Mouse (Mus musculus) hindbrain, embryonic 14.5 days (tissue): ENCODE measurements around the gene Rpl13a. TPM values are rescaled to one million over a fixed set of nuclear protein-coding genes. Genes with fewer than 3 reads are reported as not detected.

Experiments
- ATAC-seq: fragments of 200-750 bp; cut with Nextera tagmentation; 2 replicates; pipeline ENCODE4 v1.8.0; 2017; ENCODE audit warnings: moderate number of reproducible peaks, mild to moderate bottlenecking, moderate TSS enrichment, moderate library complexity; ENCODE audit not compliant: low FRiP score
- DNase-seq: peaks from one replicate; pipeline ENCODE4 v3.0.0-alpha.2; 2015; ENCODE audit warnings: low spot score
- H3K27ac ChIP-seq: fragments of 300-500 bp; sonication (generic); 2 replicates; pipeline ENCODE4 v1.5.1; 2014; ENCODE audit warnings: mild to moderate bottlenecking, moderate library complexity
- H3K27me3 ChIP-seq: fragments of 300-500 bp; sonication (generic); 2 replicates; pipeline ENCODE4 v1.6.1; 2014; ENCODE audit warnings: mild to moderate bottlenecking, low read length, mixed read lengths; ENCODE audit not compliant: control insufficient read depth, insufficient read depth
- H3K36me3 ChIP-seq: fragments of 300-500 bp; sonication (generic); replicated peaks from 2 replicates; pipeline ENCODE4 v1.6.1; 2014; ENCODE audit not compliant: control insufficient read depth, insufficient read depth
- H3K4me1 ChIP-seq: fragments of 300-500 bp; sonication (generic); replicated peaks from 2 replicates; pipeline ENCODE4 v1.6.1; 2014; ENCODE audit warnings: antibody characterized with exemption, low read length, mixed read lengths; ENCODE audit not compliant: control insufficient read depth, insufficient read depth
- H3K4me2 ChIP-seq: fragments of 300-500 bp; sonication (generic); replicated peaks from 2 replicates; pipeline ENCODE4 v1.6.1; 2014; ENCODE audit warnings: mild to moderate bottlenecking, moderate library complexity
- H3K4me3 ChIP-seq: fragments of 300-500 bp; sonication (generic); replicated peaks from 2 replicates; pipeline ENCODE4 v1.5.1; 2014; ENCODE audit warnings: mild to moderate bottlenecking, low read length
- H3K9ac ChIP-seq: fragments of 300-500 bp; sonication (generic); 2 replicates; pipeline ENCODE4 v1.6.1; 2014
- H3K9me3 ChIP-seq: fragments of 300-500 bp; sonication (generic); 2 replicates; pipeline ENCODE4 v1.6.1; 2016; ENCODE audit warnings: low read length; ENCODE audit not compliant: control insufficient read depth
- WGBS: fragments of 180-500 bp; shearing (Covaris S2); extraction: QIAGEN DNeasy Blood & Tissue Kit; methylation state at CpG from one replicate; pipeline ENCODE4 v1.1.7; 2014; 5-methylcytosine and 5-hydroxymethylcytosine counted together
- microRNA counts: library from miRNA; unstranded; fragments of <30 nt; microRNA quantifications from one replicate; lab custom pipeline; 2016
- microRNA-seq: library from miRNA; unstranded; fragments of <30 nt; microRNA quantifications from one replicate; pipeline ENCODE4, GENCODE M21; 2016
- polyA plus RNA-seq: library from polyadenylated mRNA; unstranded; fragments of >200 nt; fragmentation: Nextera tagmentation; extraction: Ambion mirVana; gene quantifications from 2 replicates; pipeline ENCODE4 v1.2.1, GENCODE M21; 2014

Rpl13a gene
- polyA plus RNA-seq, 1 experiment from 2014 or later = 835 TPM

DNA sequence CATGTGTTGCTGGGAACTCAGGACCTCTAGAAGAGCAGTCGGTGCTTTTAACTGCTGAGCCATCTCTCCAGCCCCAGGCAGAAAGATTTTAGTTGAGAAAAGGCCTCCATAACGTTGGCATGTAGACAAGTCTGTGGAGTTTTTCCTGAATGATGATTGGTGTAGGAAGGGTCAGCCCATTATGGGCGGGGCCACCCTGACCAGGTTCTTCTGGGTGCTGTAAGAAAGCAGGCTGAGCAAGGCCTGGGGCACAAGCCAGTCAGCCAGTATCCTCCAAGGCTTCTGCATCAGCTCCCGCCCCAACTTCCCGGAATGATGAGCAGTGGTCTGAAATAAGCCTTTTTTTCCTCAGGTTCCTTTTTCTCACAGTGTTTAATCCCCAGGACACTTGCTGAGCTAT lies 47.5 kb downstream of the Rpl13a start:
- H3K36me3 ChIP-seq = peaks cover 13% of the 10 kb centered on the region; the same call in 1 of the 2 replicates
- H3K4me3 ChIP-seq = no peak overlapping the region
- H3K4me2 ChIP-seq = no peak overlapping the region
- H3K27me3 ChIP-seq = no peaks in the 10 kb centered on the region
- no peaks in the 10 kb centered on the region for H3K9me3 ChIP-seq
- H3K4me1 ChIP-seq = no peaks in the 10 kb centered on the region
- H3K9ac ChIP-seq = no peak overlapping the region
- H3K27ac ChIP-seq = no peak overlapping the region
- WGBS = 49% methylated on average over 5 of the region's 5 CpGs
- ATAC-seq = no peak
- DNase-seq = no peak

DNA sequence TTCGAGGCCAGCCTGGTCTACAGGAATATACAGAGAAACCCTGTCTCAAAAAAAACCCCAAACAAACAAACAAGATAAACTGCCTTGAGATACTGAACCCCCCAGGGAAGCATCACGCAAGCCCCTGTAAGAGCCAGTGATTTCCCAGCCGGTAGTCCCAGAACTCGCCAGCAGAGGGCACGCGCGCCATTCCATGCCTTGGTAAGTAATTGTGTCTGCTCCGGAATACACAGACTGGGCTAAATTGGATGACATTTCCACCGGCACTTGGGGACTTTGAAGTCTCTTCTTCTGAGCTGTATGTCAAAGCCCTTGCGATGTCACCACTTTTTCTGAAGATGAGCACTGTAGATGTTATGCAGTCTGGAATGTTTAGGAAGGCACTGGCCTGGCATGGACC lies 48.7 kb downstream of the Rpl13a start:
- Histone ChIP-seq H3K27ac (no peak overlapping the region), H3K27me3 (no peaks in the 10 kb centered on the region), H3K9me3 (no peaks in the 10 kb centered on the region), H3K9ac (no peak overlapping the region), H3K36me3 (peaks cover 16% of the 10 kb centered on the region; the same call in 1 of the 2 replicates), H3K4me2 (no peak overlapping the region), H3K4me1 (no peaks in the 10 kb centered on the region), H3K4me3 (no peak overlapping the region)
- ATAC-seq (peak; percentile 63), DNase-seq (peak; percentile 97)
- 2% methylated on average over 10 of the region's 10 CpGs for WGBS

DNA sequence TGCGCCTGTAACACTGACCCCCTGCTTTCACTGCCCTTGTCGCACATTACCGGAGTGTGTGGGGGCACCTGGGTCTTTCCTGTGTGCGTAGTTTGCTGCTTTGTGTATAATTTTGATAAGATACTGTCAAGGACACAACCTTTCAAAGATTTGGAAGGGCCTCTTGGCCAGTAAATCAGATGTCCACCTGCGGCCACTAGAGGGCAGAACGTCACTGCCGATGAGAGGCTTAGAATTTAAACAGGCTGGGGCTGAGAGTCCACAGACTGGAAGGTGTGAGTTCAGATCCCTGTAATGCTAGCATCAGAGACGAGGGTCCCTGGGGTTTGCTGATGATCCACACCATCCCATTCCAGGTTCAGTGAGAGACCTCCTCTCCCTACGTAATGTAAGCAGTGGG lies 50.0 kb downstream of the Rpl13a start:
- Histone ChIP-seq H3K9me3 (no peaks in the 10 kb centered on the region), H3K36me3 (peaks cover 18% of the 10 kb centered on the region; the same call in 1 of the 2 replicates), H3K4me2 (no peak overlapping the region), H3K9ac (no peak overlapping the region), H3K27ac (no peak overlapping the region), H3K4me3 (no peak overlapping the region), H3K4me1 (no peaks in the 10 kb centered on the region), H3K27me3 (no peaks in the 10 kb centered on the region)
- peak; percentile 73 for DNase-seq
- WGBS = 39% methylated on average over 9 of the region's 9 CpGs
- no peak for ATAC-seq

DNA sequence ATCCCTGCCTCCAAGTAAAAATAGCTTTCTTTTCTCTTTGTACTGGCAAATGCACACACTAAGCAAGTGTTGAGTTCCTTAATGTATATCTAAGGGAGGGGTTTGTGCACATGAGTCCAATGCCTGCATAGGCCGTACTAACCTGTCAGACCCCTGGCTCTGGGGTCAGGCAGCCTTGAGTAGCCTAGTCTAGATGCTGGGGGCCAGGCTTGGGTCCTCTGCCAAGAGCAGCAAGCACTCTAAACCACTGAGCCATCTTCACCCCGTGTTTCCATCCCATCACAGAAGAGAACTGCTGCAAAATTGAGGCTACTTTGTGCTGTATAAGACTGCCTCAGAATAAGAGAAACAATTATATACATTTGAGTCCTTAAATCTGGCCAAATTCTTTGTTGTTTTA lies 50.7 kb downstream of the Rpl13a start:
- Histone ChIP-seq H3K27me3 (no peaks in the 10 kb centered on the region), H3K9me3 (no peaks in the 10 kb centered on the region), H3K4me3 (no peak overlapping the region), H3K9ac (no peak overlapping the region), H3K27ac (no peak overlapping the region), H3K36me3 (peaks cover 18% of the 10 kb centered on the region; the same call in 1 of the 2 replicates), H3K4me2 (no peak overlapping the region), H3K4me1 (no peaks in the 10 kb centered on the region)
- DNase-seq (no peak), ATAC-seq (no peak)
- WGBS = 98% methylated on average over 2 of the region's 2 CpGs

DNA sequence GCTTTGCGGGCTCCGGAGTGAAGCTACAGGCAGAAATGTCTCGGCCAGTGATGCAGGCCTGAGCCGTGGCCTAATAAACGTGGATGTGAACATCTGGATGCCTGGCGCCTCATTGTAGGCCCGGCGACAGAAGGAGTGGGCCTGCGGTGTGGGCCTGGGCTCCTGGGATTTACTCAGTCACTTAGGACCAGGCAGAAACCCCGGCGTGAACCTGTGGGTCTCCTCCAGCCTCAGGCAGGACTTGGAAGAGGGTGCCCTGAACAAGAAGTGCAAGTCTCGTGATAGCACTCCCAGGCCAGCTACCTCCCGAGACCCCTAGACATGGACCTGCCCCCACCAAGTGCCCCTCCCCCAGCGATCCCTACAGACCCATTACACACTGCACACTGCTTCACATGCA lies 51.2 kb downstream of the Rpl13a start:
- 88% methylated on average over 14 of the region's 14 CpGs for WGBS
- Histone ChIP-seq H3K9ac (no peak overlapping the region), H3K9me3 (no peaks in the 10 kb centered on the region), H3K4me3 (no peak overlapping the region), H3K4me2 (no peak overlapping the region), H3K36me3 (peaks cover 18% of the 10 kb centered on the region; the same call in 1 of the 2 replicates), H3K27me3 (no peaks in the 10 kb centered on the region), H3K27ac (no peak overlapping the region), H3K4me1 (no peaks in the 10 kb centered on the region)
- ATAC-seq (no peak), DNase-seq (no peak)

DNA sequence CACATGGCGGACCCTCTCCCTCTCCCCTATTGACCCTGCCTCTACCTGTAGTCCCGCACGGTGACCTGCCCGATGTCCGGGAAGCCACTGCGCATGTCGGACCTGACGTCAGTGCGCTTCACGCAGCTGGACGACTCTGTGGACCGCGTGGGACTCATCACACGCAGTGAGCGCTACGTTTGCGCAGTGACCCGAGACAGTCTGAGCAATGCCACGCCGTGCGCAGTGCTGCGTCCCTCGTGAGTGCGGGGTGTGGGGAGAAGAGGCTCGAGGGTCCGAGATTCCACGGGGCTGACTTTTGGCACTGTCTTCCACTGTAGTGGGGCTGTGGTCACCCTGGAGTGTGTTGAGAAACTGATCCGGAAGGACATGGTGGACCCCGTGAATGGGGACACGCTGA lies 52.1 kb downstream of the Rpl13a start:
- no peak overlapping the region for H3K9ac ChIP-seq
- H3K9me3 ChIP-seq = no peaks in the 10 kb centered on the region
- no peaks in the 10 kb centered on the region for H3K4me1 ChIP-seq
- H3K27ac ChIP-seq = no peak overlapping the region
- WGBS = 91% methylated on average over 30 of the region's 30 CpGs
- DNase-seq (no peak), ATAC-seq (no peak)
- H3K4me3 ChIP-seq = no peak overlapping the region
- H3K27me3 ChIP-seq = no peaks in the 10 kb centered on the region
- H3K36me3 ChIP-seq = peaks cover 18% of the 10 kb centered on the region; the same call in 1 of the 2 replicates
- no peak overlapping the region for H3K4me2 ChIP-seq

MicroRNAs within 50 kb of the gene (microRNA counts, 519-probe panel; counts per million panel counts)
- microRNA mmu-miR-150 (lab: Ali Mortazavi, UCI) = 4,447 counts per million, percentile 40 among the panel's probes with 10 or more counts

Small RNA genes lying within 50 kb of the gene (microRNA-seq; reads per million reads assigned to microRNA genes)
- gene Mir150 = 156 reads per million, percentile 55 among the genes with 10 or more reads in this experiment
- 16.5 reads per million, percentile 34 among the genes with 10 or more reads in this experiment for gene Mir5121
- gene Mir7055 = not detected

Other genes with a start within 250 kb of the Rpl13a start
- 87.5 and 90.6 TPM in 2 replicates for gene Med25, start 236.0 kb downstream of the Rpl13a start, polyA plus RNA-seq
- 15.9 and 16.0 TPM in 2 replicates for gene Fuz, start 232.7 kb downstream of the Rpl13a start, polyA plus RNA-seq
- gene Ap2a1, start 199.3 kb downstream of the Rpl13a start, polyA plus RNA-seq = 123 and 135 TPM in 2 replicates
- 0.14 and 0.33 TPM in 2 replicates for gene Tsks, start 185.6 kb downstream of the Rpl13a start, polyA plus RNA-seq
- 53.3 and 53.8 TPM in 2 replicates for gene Cpt1c, start 153.9 kb downstream of the Rpl13a start, polyA plus RNA-seq
- 194 and 210 TPM in 2 replicates for gene Prmt1, start 142.2 kb downstream of the Rpl13a start, polyA plus RNA-seq
- gene Irf3, start 131.1 kb downstream of the Rpl13a start, polyA plus RNA-seq = 52.1 and 56.9 TPM in 2 replicates
- gene Bcl2l12, start 130.0 kb downstream of the Rpl13a start, polyA plus RNA-seq = 9.2 and 12.6 TPM in 2 replicates
- 59.7 and 61.9 TPM in 2 replicates for gene Scaf1, start 112.4 kb downstream of the Rpl13a start, polyA plus RNA-seq
- 14.2 and 15.2 TPM in 2 replicates for gene Rras, start 110.8 kb downstream of the Rpl13a start, polyA plus RNA-seq
- gene Prr12, start 75.9 kb downstream of the Rpl13a start, polyA plus RNA-seq = 16.5 and 16.8 TPM in 2 replicates
- gene Nosip, start 66.3 kb downstream of the Rpl13a start, polyA plus RNA-seq = 57.9 and 62.1 TPM in 2 replicates
- 12.8 and 13.9 TPM in 2 replicates for gene Prrg2, start 66.1 kb downstream of the Rpl13a start, polyA plus RNA-seq
- 77.7 and 93.3 TPM in 2 replicates for gene Rcn3, start 36.5 kb downstream of the Rpl13a start, polyA plus RNA-seq
- 37.7 and 40.5 TPM in 2 replicates for gene Fcgrt, start 24.9 kb downstream of the Rpl13a start, polyA plus RNA-seq
- gene Rps11, start 4.3 kb downstream of the Rpl13a start, polyA plus RNA-seq = 767 and 952 TPM in 2 replicates
- gene Gm45713, start 7.5 kb upstream of the Rpl13a start, polyA plus RNA-seq = 0.22 TPM in 1 of 2 replicates, not detected in the other
- gene Flt3l, start 7.7 kb upstream of the Rpl13a start, polyA plus RNA-seq = 1.7 and 1.8 TPM in 2 replicates
- gene Pih1d1, start 25.5 kb upstream of the Rpl13a start, polyA plus RNA-seq = 91.0 and 93.5 TPM in 2 replicates
- gene Aldh16a1, start 25.8 kb upstream of the Rpl13a start, polyA plus RNA-seq = 16.0 and 21.3 TPM in 2 replicates
- 0.47 and 0.48 TPM in 2 replicates for gene Slc17a7, start 35.2 kb upstream of the Rpl13a start, polyA plus RNA-seq
- gene Gfy, start 50.8 kb upstream of the Rpl13a start, polyA plus RNA-seq = not detected in 2 replicates
- 0.83 TPM in 1 of 2 replicates, not detected in the other for gene Pth2, start 52.2 kb upstream of the Rpl13a start, polyA plus RNA-seq
- gene Ccdc155, start 76.1 kb upstream of the Rpl13a start, polyA plus RNA-seq = 0.50 and 0.57 TPM in 2 replicates
- gene Dkkl1, start 83.4 kb upstream of the Rpl13a start, polyA plus RNA-seq = 8.7 and 11.3 TPM in 2 replicates
- gene Tead2, start 87.0 kb upstream of the Rpl13a start, polyA plus RNA-seq = 37.7 and 48.0 TPM in 2 replicates
- 0.94 and 1.2 TPM in 2 replicates for gene Cd37, start 110.4 kb upstream of the Rpl13a start, polyA plus RNA-seq
- 0.33 and 0.67 TPM in 2 replicates for gene Slc6a16, start 112.3 kb upstream of the Rpl13a start, polyA plus RNA-seq
- gene Slc6a21, start 148.8 kb upstream of the Rpl13a start, polyA plus RNA-seq = not detected in 2 replicates
- gene Trpm4, start 205.0 kb upstream of the Rpl13a start, polyA plus RNA-seq = 7.8 and 9.3 TPM in 2 replicates
- gene Hrc, start 206.5 kb upstream of the Rpl13a start, polyA plus RNA-seq = 0.20 and 0.41 TPM in 2 replicates
- 29.8 and 32.3 TPM in 2 replicates for gene Ppfia3, start 238.3 kb upstream of the Rpl13a start, polyA plus RNA-seq
- 34.8 and 37.9 TPM in 2 replicates for gene Lin7b, start 241.8 kb upstream of the Rpl13a start, polyA plus RNA-seq